Mouse (Mus musculus): ENCODE measurements around the gene Smg9.
A peak's percentile ranks its signal among the peaks of the same experiment; 100 is the strongest.
"Not testable (repeated sequence)": the region's sequence is repeated elsewhere in the genome, so short reads cannot be mapped to it uniquely, and the experiment has no call there.

Gene Smg9

DNA sequence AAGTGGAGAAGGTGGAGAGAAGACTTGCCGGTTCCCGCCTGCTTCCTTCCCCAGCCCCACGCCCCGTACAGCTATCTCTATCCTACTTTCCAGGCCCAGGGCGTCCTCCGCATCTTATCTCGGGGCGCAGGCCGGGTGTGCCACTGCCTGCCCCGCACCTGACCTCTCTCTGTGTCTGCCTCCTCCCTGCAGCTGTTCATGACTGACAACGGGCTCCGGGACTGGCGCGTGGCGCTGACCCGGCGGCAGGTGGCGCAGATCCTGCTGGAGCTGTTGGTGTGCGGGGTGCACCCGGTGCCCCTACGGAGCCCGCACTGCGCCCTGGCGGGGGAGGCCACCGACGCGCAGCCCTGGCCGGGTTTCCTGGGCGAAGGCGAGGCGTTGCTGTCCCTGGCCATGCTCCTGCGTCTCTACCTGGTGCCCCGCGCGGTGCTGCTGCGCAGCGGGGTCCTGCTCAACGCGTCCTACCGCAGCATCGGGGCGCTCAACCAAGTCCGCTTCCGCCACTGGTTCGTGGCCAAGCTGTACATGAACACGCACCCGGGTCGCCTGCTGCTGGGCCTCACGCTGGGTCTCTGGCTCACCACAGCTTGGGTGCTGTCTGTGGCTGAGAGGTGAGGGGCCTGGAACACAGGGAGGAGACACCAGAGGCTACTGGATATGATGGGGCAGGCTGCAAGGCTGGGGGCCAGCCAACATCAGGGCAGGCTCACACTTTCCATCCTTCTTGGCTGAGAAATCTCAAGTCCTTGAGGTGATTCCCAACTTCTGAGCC, 22.1 kb upstream of the Smg9 start:
- DNase-seq (ENCODE audit: low read depth), result no peak

- DNase-seq (ENCODE audit: low read depth), result no peak
Measured at GRCm38 (mm10) chr7:24378049-24378701, 21.2 kb upstream of the Smg9 start.

- no peak for DNase-seq (ENCODE audit: low read depth)
Measured at GRCm38 (mm10) chr7:24379934-24380333, 19.5 kb upstream of the Smg9 start.

DNA sequence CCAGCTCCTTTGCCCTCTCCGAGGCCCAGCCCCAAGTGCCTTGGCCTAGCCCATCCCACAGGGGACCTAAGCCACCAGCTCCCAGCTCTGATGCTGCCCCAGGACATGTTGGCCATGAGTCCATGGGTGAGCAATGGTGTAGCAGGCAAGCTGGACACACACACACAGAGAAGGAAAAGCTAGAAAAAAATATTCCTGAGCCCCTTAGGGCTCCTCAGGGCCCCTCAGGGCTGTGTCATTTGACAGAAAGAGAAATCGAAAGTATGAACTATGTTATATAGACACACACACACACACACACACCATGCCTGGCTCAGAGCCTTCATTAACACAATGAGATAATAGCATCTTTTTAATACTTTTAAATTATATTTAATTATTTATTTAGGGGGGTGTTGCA, 19.0 kb upstream of the Smg9 start:
- no peak for DNase-seq (ENCODE audit: low read depth)

- DNase-seq (ENCODE audit: low read depth), result no peak
Measured at GRCm38 (mm10) chr7:24382730-24383372, 16.6 kb upstream of the Smg9 start.

DNA sequence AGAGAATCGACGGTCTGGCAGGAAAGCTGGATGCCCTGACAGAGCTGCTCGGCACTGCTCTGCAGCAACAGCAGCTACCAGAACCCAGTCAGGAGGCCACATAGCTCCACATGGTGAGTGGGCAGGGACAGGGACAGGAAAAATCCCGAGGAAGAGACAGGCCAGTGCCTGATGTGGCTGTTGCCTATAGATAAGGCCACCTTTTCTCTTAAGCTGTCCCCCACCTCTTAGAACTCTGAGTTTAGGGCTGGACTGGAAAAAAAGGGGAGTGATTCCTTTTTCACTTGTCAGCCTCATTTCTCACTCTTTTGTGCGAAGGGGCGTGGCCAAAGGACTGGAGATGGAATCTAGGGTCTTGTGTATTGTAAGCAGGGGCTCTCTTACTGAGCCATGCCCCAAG, 15.3 kb upstream of the Smg9 start:
- no peak for DNase-seq (ENCODE audit: low read depth)

DNA sequence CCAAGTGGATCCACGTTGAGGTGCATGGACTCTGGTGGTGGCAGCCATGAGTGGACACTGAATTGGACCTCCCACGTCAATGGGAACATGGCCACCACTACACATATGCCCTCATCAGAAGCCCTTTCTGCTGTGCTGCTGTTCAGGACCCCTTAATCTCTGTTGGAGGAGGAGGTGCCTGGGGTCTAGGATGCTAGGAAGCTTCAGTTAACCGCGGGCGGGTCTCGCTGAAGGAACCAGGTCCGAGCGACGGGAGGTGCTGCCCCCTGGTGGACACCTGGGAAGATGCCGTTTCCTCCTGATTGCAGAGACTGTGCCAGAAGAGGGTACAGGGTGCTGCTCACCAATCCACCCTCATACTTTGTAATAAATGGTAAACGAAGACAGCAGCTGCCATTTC, 14.6 kb upstream of the Smg9 start:
- peak; percentile 69 for DNase-seq (ENCODE audit: low read depth)

- peak; percentile 99 for DNase-seq (ENCODE audit: low read depth)
Measured at GRCm38 (mm10) chr7:24387059-24387556, 12.3 kb upstream of the Smg9 start.

DNA sequence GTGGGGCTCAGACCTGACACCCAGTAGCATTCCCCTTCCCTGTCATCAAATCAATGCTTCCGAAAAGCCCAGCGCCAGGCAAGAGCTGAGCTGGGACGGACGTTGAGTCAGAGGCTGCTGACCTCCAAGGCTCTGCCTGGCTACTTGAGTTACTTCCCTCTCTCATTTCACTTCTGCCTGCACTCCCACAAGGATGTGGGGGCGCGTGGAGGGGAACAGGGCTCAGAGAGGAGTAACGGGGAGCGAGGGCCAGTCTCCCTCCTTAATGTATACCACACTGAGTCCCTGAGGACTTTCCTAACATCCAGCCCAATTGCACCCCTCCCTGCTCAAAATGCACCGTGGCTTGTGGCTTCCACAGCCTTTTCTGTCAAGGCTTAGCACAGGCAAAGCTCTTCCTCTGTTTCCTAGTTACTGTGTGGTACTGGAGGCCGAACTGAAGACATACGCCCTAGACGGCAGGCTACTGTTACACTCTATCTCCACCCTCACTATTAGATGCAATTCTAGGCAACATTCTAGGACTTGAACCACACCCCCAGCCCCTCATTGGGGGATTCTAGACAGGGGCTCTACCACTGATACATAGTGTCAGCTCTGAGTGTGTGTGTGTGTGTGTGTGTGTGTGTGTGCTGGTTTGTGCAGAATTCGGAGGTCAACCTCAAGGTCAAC, 9.8 kb upstream of the Smg9 start:
- peak; percentile 66 for DNase-seq (ENCODE audit: low read depth)

DNA sequence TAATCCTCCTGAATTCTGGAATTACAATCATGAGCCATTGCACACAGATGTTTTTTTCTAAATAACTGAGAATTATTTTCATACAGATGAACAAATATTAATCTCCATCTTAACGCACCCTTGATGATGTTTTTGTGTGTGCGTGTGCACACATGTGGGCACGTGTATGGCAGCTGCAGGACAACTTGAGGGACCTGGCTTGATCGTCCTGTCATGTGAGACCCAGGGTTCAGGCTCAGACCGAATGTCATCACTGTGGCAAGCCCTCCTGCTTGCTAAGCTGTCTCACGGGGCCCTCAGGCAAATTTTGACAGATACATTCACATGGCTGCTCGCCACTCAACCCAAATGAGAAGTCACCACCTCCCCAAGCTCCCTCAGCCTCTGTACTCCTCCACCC, 8.9 kb upstream of the Smg9 start:
- no peak for DNase-seq (ENCODE audit: low read depth)

DNA sequence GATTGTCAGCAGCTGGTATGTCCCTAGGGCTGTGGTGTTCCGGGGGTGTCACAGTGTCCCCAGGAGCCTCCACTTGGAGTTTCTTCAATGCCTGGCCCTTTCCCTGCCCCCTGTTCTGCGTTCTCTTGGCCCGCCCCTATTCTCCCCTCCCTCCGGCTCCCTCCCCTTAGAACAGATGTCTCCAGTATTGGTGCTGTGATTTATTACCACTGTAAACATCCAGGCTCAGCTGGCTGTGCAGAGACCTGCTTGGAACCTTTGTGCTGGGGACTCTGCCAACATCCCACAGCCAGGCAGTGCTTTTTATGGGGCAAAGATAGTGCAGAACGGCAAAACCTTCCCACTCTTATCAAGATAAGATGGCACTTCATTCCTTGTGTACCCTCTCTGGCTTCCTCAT, 8.3 kb upstream of the Smg9 start:
- DNase-seq (ENCODE audit: low read depth), result no peak

GRCm38 (mm10) chr7:24391687-24392086, 7.7 kb upstream of the Smg9 start:
- no peak for DNase-seq (ENCODE audit: low read depth)

GRCm38 (mm10) chr7:24394054-24394453, 5.4 kb upstream of the Smg9 start:
- DNase-seq (ENCODE audit: low read depth), result no peak

DNA sequence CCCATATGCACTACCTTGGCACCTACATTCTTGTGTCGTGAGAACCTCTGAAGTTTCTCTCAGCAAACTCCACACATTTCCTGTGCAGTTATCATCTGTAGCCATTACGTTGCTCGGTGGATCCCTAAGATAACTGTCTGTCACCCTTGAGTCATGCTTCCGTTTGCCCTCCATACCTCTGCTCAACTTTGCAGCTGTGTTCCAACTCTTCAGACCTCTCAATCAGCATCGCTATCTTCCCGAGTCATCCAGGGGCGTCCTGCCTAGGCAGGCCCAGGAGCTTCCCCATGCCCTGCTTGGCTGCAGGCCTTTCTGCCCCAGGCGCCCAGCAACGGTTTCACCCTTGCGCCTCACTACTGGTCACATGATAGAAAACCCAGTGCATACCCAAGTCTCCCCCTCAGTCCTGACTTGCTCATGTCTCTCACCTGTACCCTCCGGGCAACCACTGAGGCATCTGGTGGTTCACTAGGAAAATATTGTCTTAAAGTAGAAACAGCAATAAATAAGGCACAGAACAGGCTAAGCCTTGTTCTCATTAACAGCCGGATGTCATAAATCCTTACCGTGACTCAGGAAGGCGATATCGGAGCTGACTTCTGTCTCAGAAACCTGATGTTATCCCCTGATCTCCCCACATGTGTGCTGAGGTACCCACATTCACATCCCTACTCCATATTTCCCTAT, 4.8 kb upstream of the Smg9 start:
- DNase-seq (ENCODE audit: low read depth), result peak; percentile 89

GRCm38 (mm10) chr7:24396832-24397231, 2.6 kb upstream of the Smg9 start:
- DNase-seq (ENCODE audit: low read depth), result peak; percentile 80

DNA sequence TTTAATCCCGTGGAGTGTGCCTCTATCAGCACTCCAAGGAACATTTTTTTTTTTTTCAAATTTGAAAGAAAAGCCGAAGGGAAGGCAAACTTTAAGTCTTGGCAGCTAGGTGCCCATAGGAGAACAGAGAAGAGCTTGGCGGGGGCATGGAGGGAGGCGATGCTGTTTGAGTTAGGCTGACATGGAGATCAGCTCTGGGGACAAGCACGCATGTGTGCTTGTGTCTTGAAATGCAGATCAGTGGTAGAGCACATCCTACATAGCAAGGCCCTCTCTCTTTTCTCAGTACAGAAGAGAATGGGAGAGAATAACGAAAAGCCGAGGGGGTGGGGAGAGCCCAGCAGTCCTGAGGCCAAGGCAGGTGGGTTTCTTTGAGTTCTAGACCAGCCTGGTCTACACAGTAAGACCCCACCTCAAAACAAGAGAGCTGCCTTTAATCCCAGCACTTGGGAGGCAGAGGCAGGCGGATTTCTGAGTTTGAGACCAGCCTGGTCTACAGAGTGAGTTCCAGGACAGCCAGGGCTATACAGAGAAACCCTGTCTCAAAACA, 980 bp upstream of the Smg9 start:
- no peak for DNase-seq (ENCODE audit: low read depth)

DNA sequence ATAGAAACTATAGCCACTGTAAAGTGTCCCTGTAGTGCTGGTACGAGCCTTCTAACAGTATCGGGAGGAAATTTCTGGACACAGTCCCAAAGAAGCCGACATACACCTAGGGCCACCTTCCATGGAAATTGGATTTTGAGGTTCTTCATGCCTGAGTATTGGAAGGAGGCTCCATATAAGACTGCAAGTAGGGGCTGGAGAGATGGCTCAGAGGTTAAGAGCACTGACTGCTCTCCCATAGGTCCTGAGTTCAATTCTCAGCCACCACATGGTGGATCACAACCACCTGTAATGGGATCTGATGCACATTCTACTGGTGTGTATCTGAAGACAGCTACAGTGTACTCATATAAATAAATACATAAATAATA, 648 bp downstream of the Smg9 start:
- DNase-seq (ENCODE audit: low read depth), result no peak

- not testable (repeated sequence) for DNase-seq (ENCODE audit: low read depth)
Measured at GRCm38 (mm10) chr7:24400489-24400888, 1.1 kb downstream of the Smg9 start.

DNA sequence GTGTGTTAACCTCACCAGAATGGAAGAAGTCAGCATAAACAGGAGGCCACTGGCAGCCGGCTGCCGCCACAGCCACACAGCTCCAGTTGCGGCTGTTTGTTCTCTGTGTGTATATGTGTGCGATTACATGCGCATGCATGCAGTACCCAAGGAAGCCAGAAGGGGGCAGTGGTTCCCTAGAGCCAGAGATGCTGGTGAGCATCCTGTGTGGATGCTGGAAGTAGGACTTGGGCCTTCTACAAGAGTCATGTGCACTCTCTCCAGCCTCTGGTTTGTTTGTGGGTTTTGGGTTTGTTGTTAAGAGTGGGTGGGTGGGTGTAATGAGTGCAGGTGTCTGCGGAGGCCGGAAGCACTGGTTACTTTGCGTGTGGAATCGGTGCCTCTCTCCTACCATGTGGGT, 3.4 kb downstream of the Smg9 start:
- no peak for DNase-seq (ENCODE audit: low read depth)

- DNase-seq (ENCODE audit: low read depth), result no peak
Measured at GRCm38 (mm10) chr7:24405649-24406048, 6.2 kb downstream of the Smg9 start.

- peak; percentile 88 for DNase-seq (ENCODE audit: low read depth)
Measured at GRCm38 (mm10) chr7:24406528-24407344, 7.3 kb downstream of the Smg9 start.
